Mouse (Mus musculus) MEL (cell line): Measurements from ENCODE around the gene Gtf2a1l. TPM values are rescaled to one million over a fixed set of nuclear protein-coding genes. Genes with fewer than 3 reads are reported as not detected.

Experiments used
- DNase-seq: peaks from one replicate; pipeline ENCODE4 v3.0.0; 2011; ENCODE audit warnings: low read depth, low spot score
- H3K27ac ChIP-seq: 2 replicates; pipeline ENCODE4 v1.5.1; 2012; ENCODE audit warnings: low read depth, mild to moderate bottlenecking, control low read depth, low read length, moderate library complexity; ENCODE audit not compliant: control insufficient read depth
- H3K27me3 ChIP-seq, 2 experiments: fragments of 150-350 bp in 1 of 2; sonication (generic) in 1 of 2; 2 replicates each; pipeline ENCODE4 v1.6.1; 2012; ENCODE audit warnings: low read length in 2 of 2, mild to moderate bottlenecking in 2 of 2, improper control_type of control experiment in 1 of 2, moderate library complexity in 1 of 2; ENCODE audit not compliant: insufficient read depth in 2 of 2, control insufficient read depth in 1 of 2
- H3K36me3 ChIP-seq, 2 experiments: 2 replicates each; pipeline ENCODE4 v1.6.1; 2012 to 2014; ENCODE audit warnings: low read length in 2 of 2, improper control_type of control experiment in 1 of 2, inconsistent platforms in 1 of 2, mild to moderate bottlenecking in 1 of 2; ENCODE audit not compliant: insufficient read depth in 2 of 2, control insufficient read depth in 1 of 2
- H3K4me1 ChIP-seq, 2 experiments: fragments of 150-350 bp in 1 of 2; sonication (generic) in 1 of 2; 2 replicates each; pipeline ENCODE4 v1.6.1; 2012; ENCODE audit warnings: low read length in 2 of 2, improper control_type of control experiment in 1 of 2, mild to moderate bottlenecking in 1 of 2; ENCODE audit not compliant: insufficient read depth in 2 of 2, control insufficient read depth in 1 of 2
- H3K4me3 ChIP-seq, 2 experiments: fragments of 150-350 bp in 1 of 2; sonication (generic) in 1 of 2; 2 replicates each; pipeline ENCODE4 v1.5.1; 2012; ENCODE audit warnings: low read depth in 2 of 2, low read length in 2 of 2, mild to moderate bottlenecking in 2 of 2, moderate library complexity in 2 of 2, control low read depth in 1 of 2, improper control_type of control experiment in 1 of 2; ENCODE audit not compliant: control insufficient read depth in 1 of 2, insufficient read depth in 1 of 2
- H3K79me2 ChIP-seq: 2 replicates; pipeline ENCODE4 v1.6.1; 2012; ENCODE audit warnings: mild to moderate bottlenecking, low read length, moderate library complexity; ENCODE audit not compliant: control insufficient read depth, poor library complexity, insufficient read depth
- H3K9ac ChIP-seq: 2 replicates; pipeline ENCODE4 v1.6.1; 2012; ENCODE audit warnings: low read depth, mild to moderate bottlenecking, control low read depth, low read length, moderate library complexity; ENCODE audit not compliant: control insufficient read depth, poor library complexity, severe bottlenecking
- H3K9me3 ChIP-seq: fragments of 150-350 bp; sonication (generic); replicated peaks from 2 replicates; pipeline ENCODE4 v1.6.1; 2012; ENCODE audit warnings: mild to moderate bottlenecking, low read length, improper control_type of control experiment, moderate library complexity; ENCODE audit not compliant: insufficient read depth
- CHD2 ChIP-seq: IDR thresholded peaks from 2 replicates; pipeline ENCODE4 v1.6.1; 2011; ENCODE audit warnings: low read length, improper control_type of control experiment
- E2F4 ChIP-seq: IDR thresholded peaks from 2 replicates; pipeline ENCODE4 v1.6.1; 2011; ENCODE audit warnings: low read depth, low read length, improper control_type of control experiment, borderline replicate concordance
- EP300 ChIP-seq, 2 experiments: IDR thresholded peaks; 2 replicates each; pipeline ENCODE4 v1.6.1; 2011; ENCODE audit warnings: improper control_type of control experiment in 2 of 2, low read length in 2 of 2, low read depth in 1 of 2, mild to moderate bottlenecking in 1 of 2
- JUND ChIP-seq: IDR thresholded peaks from 2 replicates; pipeline ENCODE4 v1.6.1; 2011; ENCODE audit warnings: low read depth, mild to moderate bottlenecking, improper control_type of control experiment, low read length
- KAT2A ChIP-seq: conservative IDR thresholded peaks from 2 replicates; pipeline ENCODE4 v1.6.1; 2012; ENCODE audit warnings: low read depth, low read length, improper control_type of control experiment, inconsistent platforms
- MAX ChIP-seq: IDR thresholded peaks from 2 replicates; pipeline ENCODE4 v1.6.1; 2011; ENCODE audit warnings: low read length, improper control_type of control experiment
- MAZ ChIP-seq: IDR thresholded peaks from 2 replicates; pipeline ENCODE4 v1.6.1; 2012; ENCODE audit warnings: low read depth, mild to moderate bottlenecking, inconsistent platforms, low read length, improper control_type of control experiment
- MEF2A ChIP-seq: IDR thresholded peaks from 2 replicates; pipeline ENCODE4 v1.6.1; 2014; ENCODE audit warnings: low read depth, mild to moderate bottlenecking, inconsistent platforms, low read length, improper control_type of control experiment; ENCODE audit not compliant: poor library complexity, insufficient replicate concordance, severe bottlenecking; ENCODE audit errors: extremely low read depth
- MXI1 ChIP-seq: IDR thresholded peaks from 2 replicates; pipeline ENCODE4 v1.6.1; 2011; ENCODE audit warnings: mild to moderate bottlenecking, low read depth, low read length, improper control_type of control experiment
- MYB ChIP-seq: IDR thresholded peaks from 2 replicates; pipeline ENCODE4 v1.6.1; 2011; ENCODE audit warnings: mild to moderate bottlenecking, low read depth, low read length, improper control_type of control experiment
- NELFE ChIP-seq: IDR thresholded peaks from 2 replicates; pipeline ENCODE4 v1.6.1; 2011; ENCODE audit warnings: low read depth, low read length, improper control_type of control experiment
- NRF1 ChIP-seq: IDR thresholded peaks from 2 replicates; pipeline ENCODE4 v1.6.1; 2014; ENCODE audit warnings: low read depth, mild to moderate bottlenecking, inconsistent platforms, low read length, improper control_type of control experiment, moderate library complexity; ENCODE audit not compliant: poor library complexity, insufficient read depth, severe bottlenecking
- POLR2AphosphoS5 ChIP-seq: IDR thresholded peaks from 2 replicates; pipeline ENCODE4 v1.6.1; 2012; ENCODE audit warnings: low read depth, borderline replicate concordance, mild to moderate bottlenecking, inconsistent platforms, low read length, moderate library complexity, mixed read lengths
- SMC3 ChIP-seq: IDR thresholded peaks from 2 replicates; pipeline ENCODE4 v1.6.1; 2011; ENCODE audit warnings: low read depth, low read length, improper control_type of control experiment
- TAL1 ChIP-seq: IDR thresholded peaks from 2 replicates; pipeline ENCODE4 v1.6.1; 2012; ENCODE audit warnings: mild to moderate bottlenecking, inconsistent platforms, low read length, moderate library complexity, mixed read lengths
- TBP ChIP-seq: IDR thresholded peaks from 2 replicates; pipeline ENCODE4 v1.8.0; 2011; ENCODE audit warnings: low read depth, low read length, improper control_type of control experiment
- USF1 ChIP-seq: IDR thresholded peaks from 2 replicates; pipeline ENCODE4 v1.6.1; 2014; ENCODE audit warnings: low read depth, mild to moderate bottlenecking, inconsistent platforms, low read length, improper control_type of control experiment, moderate library complexity
- polyA plus RNA-seq, 2 experiments: library from polyadenylated mRNA; stranded (reverse) in 1 of 2; unstranded in 1 of 2; fragments of >175 nt in 1 of 2; fragments of >200 nt in 1 of 2; gene quantifications; 2 replicates each; pipeline versions ENCODE4 v1.2.1 to v1.2.4; 2012; ENCODE audit warnings: low replicate concordance in 2 of 2, low read depth in 1 of 2; ENCODE audit not compliant: insufficient read length in 2 of 2, insufficient read depth in 1 of 2, missing spikeins in 1 of 2
- total RNA-seq: library from RNA; depleted of rRNA; stranded (reverse); fragments of 300-350 nt; gene quantifications from 2 replicates; pipeline ENCODE4 v1.2.3, GENCODE M21; 2012

The Gtf2a1l gene
- total and polyA plus RNA-seq, 3 experiments = not detected

DNA sequence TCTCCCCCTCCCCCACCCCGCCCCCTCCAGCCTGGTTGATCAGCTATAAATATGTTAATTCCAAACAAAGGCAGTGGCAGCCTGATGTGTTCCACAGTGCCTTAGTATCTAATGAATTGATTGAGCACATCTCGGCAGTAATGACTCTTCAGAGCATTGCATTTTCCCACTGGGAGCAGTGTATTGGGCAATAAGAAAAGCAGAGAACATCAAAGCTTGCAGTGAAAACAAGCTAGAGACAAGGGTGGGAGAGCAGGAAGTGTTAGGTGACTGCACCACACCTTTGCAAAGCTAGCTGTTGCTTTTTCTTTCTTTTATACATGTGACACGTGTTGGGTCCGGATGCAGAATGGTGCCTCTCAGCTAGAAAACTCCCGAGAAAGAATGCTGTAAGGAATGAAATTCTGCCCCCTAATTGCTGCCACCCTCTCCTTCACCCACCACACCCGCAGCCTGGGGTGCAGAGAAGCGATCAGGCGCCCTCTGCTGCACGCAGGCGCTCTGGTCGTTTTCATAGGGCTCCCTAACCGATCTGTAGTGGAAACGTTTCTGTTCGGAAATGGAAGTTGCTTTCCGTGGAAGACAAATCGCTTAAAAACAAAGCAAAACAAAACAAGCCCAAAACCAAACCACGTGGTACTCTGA, 84.5 kb downstream of the Gtf2a1l start:
- TF ChIP-seq MAZ (no peak), MEF2A (no peak), NRF1 (no peak), SMC3 (no peak), TAL1 (no peak), MYB (no peak), NELFE (no peak), KAT2A (no peak), MAX (no peak), POLR2AphosphoS5 (no peak), MXI1 (no peak), CHD2 (no peak), E2F4 (no peak), EP300 (IDR thresholded peaks at IDR 0.05; ENCODE audit: low read depth in 1 of 2, low read length in 2 of 2) (no peak), JUND (no peak), USF1 (no peak)
- TF ChIP-seq, all 39 proteins: peak for 0
- H3K27me3 ChIP-seq = no peaks in the 10 kb centered on the region
- DNase-seq = no peak
- no peak overlapping the region for H3K4me3 ChIP-seq
- H3K9ac ChIP-seq = no peak overlapping the region
- no peaks in the 10 kb centered on the region for H3K79me2 ChIP-seq
- no peaks in the 10 kb centered on the region for H3K36me3 ChIP-seq
- no peaks in the 10 kb centered on the region for H3K4me1 ChIP-seq
- no peaks in the 10 kb centered on the region for H3K9me3 ChIP-seq
- no peak overlapping the region for H3K27ac ChIP-seq

GRCm38 (mm10) chr17:88753472-88753857, 85.0 kb downstream of the Gtf2a1l start:
- no peak for DNase-seq
- no peak overlapping the region for H3K27ac ChIP-seq
- no peaks in the 10 kb centered on the region for H3K9me3 ChIP-seq
- H3K9ac ChIP-seq = no peak overlapping the region
- H3K79me2 ChIP-seq = no peaks in the 10 kb centered on the region
- no peaks in the 10 kb centered on the region for H3K27me3 ChIP-seq
- no peak for TF ChIP-seq MEF2A
- no peak for TF ChIP-seq TBP
- TF ChIP-seq E2F4 = no peak
- no peaks in the 10 kb centered on the region for H3K4me1 ChIP-seq
- no peak overlapping the region for H3K4me3 ChIP-seq
- H3K36me3 ChIP-seq = no peaks in the 10 kb centered on the region
